Mouse (Mus musculus) G1E-ER4 (cell line): ENCODE measurements around the gene Myo18b. TPM values are rescaled to one million over a fixed set of nuclear protein-coding genes. Genes with fewer than 3 reads are reported as not detected.

Experiments
- GATA1 ChIP-seq: IDR thresholded peaks from one replicate; pipeline ENCODE4 v1.8.0; 2012; ENCODE audit warnings: low read length, inconsistent platforms
- polyA plus RNA-seq: library from polyadenylated mRNA; stranded (reverse); fragments of >175 nt; gene quantifications from 2 replicates; pipeline ENCODE4 v1.2.3, GENCODE M21; 2012

Gene Myo18b
- polyA plus RNA-seq, 1 experiment = not detected

DNA sequence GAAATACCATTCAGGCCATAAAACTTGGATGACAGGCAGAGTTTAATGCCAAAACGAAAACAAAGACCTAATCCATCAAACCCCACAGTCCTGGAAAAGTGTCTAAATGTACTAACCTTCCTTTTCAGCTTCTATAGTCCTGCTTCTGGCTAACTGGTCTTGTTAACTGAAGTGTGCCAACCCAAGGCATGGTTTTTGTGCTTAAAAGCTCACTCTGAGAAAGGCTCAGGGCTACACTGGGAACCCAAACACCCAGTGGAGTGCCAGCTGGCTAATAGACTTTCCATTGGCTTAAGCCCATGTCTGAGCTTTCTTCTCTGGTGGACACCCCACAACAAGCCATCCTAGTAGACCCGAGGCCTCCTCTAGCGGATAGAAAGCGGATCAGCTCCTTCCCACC, 244.1 kb downstream of the Myo18b start:
- TF ChIP-seq GATA1 = no peak

DNA sequence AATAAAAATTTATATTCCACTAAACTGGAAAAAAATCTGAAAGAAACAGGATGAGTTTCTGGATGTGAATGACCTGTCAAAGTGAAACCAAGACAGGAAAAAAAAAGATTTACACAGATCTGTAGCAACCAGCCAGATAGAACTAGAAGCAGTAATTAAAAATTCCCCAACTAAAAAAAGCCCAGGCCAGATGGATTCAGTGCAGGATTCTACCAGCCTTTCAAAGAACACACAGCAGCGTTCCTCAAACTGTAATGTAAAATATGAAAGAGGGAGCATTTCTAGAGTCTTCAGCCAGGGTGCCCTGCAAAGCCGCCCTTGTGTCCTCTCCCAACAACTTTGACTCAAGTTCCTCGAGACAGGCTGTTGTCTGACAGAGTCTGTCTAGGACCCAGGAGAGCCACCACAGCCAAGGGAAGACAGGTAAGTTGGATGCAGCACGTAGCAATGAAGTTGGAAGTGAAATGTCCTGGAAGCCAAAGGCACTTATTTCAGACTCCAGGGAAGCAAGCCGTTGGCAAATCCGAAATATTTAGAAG, 246.9 kb downstream of the Myo18b start:
- no peak for TF ChIP-seq GATA1

DNA sequence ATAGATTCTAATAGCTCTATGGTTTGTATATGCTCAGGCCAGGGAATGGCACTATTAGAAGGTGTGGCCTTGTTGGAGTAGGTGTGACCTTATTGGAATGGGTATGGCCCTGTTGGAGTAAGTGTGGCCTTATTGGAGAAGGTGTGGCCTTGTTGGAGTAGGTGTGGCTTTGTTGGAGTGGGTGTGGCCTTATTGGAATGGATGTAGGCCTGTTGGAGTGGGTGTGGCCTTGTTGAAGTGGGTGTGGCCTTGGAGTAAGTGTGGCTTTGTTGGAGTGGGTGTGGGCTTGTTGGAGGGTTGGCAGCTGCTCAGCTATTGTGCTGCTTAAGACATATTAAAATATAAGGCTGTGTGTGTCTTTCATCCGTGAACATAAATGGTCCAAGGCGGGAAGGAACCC, 249.3 kb downstream of the Myo18b start:
- no peak for TF ChIP-seq GATA1

DNA sequence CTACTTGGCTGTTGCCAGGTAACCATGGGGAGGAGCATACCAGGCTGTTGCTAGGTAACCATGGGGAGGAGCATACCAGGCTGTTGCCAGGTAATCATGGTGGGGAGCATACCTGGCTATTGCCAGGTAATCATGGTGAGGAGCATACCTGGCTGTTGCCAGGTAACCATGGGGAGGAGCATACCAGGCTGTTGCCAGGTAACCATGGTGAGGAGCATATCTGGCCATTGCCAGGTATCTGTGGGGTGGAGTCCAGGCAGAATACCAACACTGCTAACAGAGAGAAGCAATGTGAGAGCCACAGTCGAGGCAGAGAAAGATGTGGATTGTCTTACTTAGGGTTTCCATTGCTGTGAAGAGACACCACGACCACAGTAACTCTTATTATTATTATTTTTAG, 250.6 kb downstream of the Myo18b start:
- no peak for TF ChIP-seq GATA1

DNA sequence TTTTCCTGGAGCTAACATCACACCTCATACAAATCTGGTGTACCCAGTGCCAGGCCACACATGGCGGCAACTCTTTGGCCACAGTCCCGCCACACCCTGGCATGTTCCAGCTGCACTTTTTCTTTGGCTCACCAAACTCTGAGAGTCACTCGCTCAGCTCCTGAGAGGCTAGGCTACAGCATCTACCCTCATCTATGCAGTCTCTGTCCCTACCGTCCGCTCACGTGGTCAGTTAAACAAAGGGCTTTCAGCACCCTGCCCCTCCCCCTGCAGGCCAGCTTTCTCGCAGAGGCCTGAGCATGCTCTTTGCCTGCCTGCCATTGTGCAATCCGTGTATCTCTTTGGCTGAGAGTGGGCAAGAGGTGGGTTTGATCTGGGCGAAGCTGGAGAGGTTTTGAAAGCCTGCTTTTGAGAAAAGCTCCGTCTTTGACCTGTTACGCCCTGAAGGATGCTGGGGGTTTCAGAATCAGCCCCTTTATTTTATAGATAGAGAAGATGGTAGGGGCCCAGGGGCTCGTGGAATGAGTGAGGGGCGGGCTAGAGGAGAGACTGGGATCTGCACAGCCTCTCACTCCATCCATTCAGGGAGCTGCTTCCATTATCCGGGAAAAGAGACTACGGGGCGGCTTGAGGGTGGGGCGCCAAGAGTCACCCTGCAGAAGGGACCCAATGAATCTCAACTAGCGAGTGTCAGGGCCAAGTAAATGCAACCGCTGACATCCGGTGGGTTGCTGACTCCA, 252.5 kb downstream of the Myo18b start:
- no peak for TF ChIP-seq GATA1

DNA sequence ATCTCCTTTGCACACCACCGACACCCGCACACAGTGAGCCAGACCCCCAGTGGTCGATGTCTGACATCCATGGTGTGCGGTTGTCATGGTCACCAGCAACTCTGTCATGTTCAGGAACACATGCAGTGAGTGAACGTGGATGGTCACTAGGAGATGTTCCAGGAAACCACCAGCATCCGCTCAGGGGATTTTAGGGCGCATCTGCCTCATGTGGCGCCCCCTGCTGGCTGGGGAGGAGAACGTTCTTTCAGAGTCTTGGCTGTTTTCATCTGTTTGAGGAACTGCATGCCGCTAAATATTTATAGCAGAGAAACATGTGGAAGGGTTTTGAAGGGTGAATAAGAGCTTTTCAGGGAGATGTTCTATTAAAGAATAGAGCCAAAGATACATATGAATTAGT, 253.4 kb downstream of the Myo18b start:
- TF ChIP-seq GATA1 = no peak

DNA sequence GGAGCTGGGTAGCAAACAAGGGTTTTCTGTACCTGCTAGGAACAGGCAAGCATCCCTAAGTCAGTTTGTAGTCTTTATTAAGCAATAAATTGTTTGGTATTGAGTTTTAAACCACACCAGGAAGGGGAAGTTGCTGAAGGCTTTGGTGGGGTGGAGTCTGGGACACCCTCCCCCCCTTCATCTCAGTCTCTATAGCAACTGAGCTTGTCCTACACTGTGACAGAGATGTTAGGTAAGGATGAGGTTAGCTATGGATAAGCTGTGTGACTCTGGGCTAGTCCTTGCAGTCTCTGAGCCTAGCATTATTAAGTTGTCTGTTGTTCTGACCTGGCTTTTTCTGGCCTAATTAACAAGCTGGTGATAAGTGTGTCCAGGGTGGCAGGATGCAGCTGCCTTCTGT, 254.4 kb downstream of the Myo18b start:
- no peak for TF ChIP-seq GATA1

DNA sequence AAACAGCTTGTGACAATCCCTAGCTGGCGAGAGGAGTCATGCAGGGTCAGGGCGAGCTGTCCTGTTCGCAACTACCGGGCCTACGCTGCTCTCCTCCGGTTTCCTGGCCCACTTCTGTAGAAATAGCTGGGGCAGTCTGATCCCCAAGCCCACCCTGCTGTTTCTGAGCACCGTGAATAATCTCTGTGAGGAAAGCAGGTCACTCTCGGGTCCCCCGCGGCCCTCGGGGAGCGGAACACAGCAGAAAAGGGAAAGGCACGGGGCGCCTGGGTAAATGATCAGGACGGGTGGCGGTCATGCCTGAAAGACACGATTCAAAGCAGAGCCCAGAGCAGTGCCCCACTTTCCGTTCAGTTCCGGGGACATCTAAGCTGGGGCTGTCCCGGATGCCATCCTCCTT, 255.0 kb downstream of the Myo18b start:
- no peak for TF ChIP-seq GATA1

DNA sequence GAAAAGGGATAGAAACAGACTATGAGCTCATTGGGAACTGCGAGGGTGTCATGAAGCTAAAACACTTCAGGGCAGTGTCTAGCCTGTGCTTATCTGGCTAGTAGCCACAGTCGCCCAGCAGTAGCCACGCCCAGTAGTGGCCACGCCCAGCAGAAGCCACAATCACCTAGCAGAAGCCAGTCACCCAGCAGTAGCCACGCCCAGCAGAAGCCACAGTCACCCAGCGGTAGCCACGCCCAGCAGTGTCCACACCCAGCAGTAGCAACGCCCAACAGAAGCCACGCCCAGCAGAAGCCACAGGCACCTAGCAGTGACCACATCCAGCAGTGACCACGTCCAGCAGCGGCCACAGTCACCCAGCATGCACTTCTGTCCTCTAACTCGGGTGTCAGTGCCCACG, 255.5 kb downstream of the Myo18b start:
- TF ChIP-seq GATA1 = no peak

Other genes starting within 250 kb of the Myo18b start
- not detected in 2 replicates for gene Grk3, start 119.4 kb upstream of the Myo18b start, polyA plus RNA-seq
- gene Crybb2, start 173.8 kb upstream of the Myo18b start, polyA plus RNA-seq = not detected in 2 replicates
- gene Crybb3, start 185.2 kb upstream of the Myo18b start, polyA plus RNA-seq = not detected in 2 replicates